Mouse (Mus musculus) stomach, postnatal 0 days (tissue): ENCODE results near the gene Smpd3.

Experiments used
- CTCF ChIP-seq: IDR thresholded peaks from 2 replicates; pipeline ENCODE4 v1.5.1; 2016; ENCODE audit warnings: antibody characterized with exemption, low read depth, mild to moderate bottlenecking, moderate library complexity
- EP300 ChIP-seq: optimal IDR thresholded peaks from 2 replicates; pipeline ENCODE3; 2016; ENCODE audit warnings: antibody characterized with exemption

DNA sequence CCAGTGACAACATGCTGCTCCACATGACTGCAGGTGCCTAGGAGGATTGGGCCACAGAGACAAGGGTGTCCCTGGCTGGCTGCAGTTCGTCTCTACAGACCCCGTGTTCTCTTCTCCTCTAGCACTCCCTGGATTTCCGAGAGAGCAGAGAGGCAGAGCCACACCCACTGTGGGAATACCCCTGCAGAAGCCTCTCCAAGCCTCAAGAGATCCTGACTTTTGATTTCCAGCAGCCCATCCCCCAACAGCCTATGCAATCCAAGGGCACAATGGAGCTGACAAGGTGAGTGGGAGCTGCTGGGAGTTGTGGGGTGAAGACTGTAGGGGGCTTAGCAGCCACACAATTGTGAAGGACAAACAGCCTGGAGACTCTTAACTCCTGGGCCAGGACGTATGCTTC lies 87.6 kb downstream of the Smpd3 start:
- TF ChIP-seq CTCF (no peak), EP300 (no peak)
